Mouse (Mus musculus) hindbrain, embryonic 16.5 days (tissue): ENCODE results near the gene Rfng. TPM values are rescaled to one million over a fixed set of nuclear protein-coding genes. Genes with fewer than 3 reads are reported as not detected.
A peak's percentile ranks its signal among the peaks of the same experiment; 100 is the strongest.
"Not testable (repeated sequence)": the region's sequence is repeated elsewhere in the genome, so short reads cannot be mapped to it uniquely, and the experiment has no call there.

Experiments used
- ATAC-seq: fragments of 200-750 bp; cut with Nextera tagmentation; 2 replicates; pipeline ENCODE4 v1.8.0; 2017; ENCODE audit warnings: moderate TSS enrichment, moderate library complexity
- H3K27ac ChIP-seq: fragments of 300-500 bp; sonication (generic); 2 replicates; pipeline ENCODE4 v1.5.1; 2014; ENCODE audit warnings: low read depth, mild to moderate bottlenecking, control low read depth, low read length, moderate library complexity
- H3K27me3 ChIP-seq: fragments of 300-500 bp; sonication (generic); replicated peaks from 2 replicates; pipeline ENCODE4 v1.6.1; 2014; ENCODE audit warnings: low read length; ENCODE audit not compliant: control insufficient read depth, insufficient read depth
- H3K36me3 ChIP-seq: fragments of 300-500 bp; sonication (generic); 2 replicates; pipeline ENCODE4 v1.6.1; 2014; ENCODE audit warnings: mild to moderate bottlenecking, low read length, moderate library complexity, mixed read lengths; ENCODE audit not compliant: control insufficient read depth, insufficient read depth
- H3K4me1 ChIP-seq: fragments of 300-500 bp; sonication (generic); 2 replicates; pipeline ENCODE4 v1.6.1; 2014; ENCODE audit warnings: low read depth, low read length; ENCODE audit not compliant: control insufficient read depth, insufficient read depth
- H3K4me2 ChIP-seq: fragments of 300-500 bp; sonication (generic); 2 replicates; pipeline ENCODE4 v1.6.1; 2014; ENCODE audit warnings: mild to moderate bottlenecking, low read length, control low read depth, moderate library complexity
- H3K4me3 ChIP-seq: fragments of 300-500 bp; sonication (generic); 2 replicates; pipeline ENCODE4 v1.5.1; 2014; ENCODE audit warnings: mild to moderate bottlenecking, low read length, control low read depth, moderate library complexity
- H3K9ac ChIP-seq: fragments of 300-500 bp; sonication (generic); 2 replicates; pipeline ENCODE4 v1.6.1; 2014; ENCODE audit warnings: low read depth, mild to moderate bottlenecking, control low read depth, low read length, moderate library complexity
- H3K9me3 ChIP-seq: fragments of 300-500 bp; sonication (generic); 2 replicates; pipeline ENCODE4 v1.6.1; 2014; ENCODE audit warnings: mild to moderate bottlenecking, low read length, moderate library complexity; ENCODE audit not compliant: control insufficient read depth
- WGBS: fragments of 180-500 bp; shearing (Covaris S2); extraction: QIAGEN DNeasy Blood & Tissue Kit; methylation state at CpG from one replicate; pipeline ENCODE4 v1.1.7; 2014; 5-methylcytosine and 5-hydroxymethylcytosine counted together
- polyA plus RNA-seq: library from polyadenylated mRNA; unstranded; fragments of >200 nt; fragmentation: Nextera tagmentation; extraction: Ambion mirVana; gene quantifications from 2 replicates; pipeline ENCODE4 v1.2.1, GENCODE M21; 2015

Rfng gene
- polyA plus RNA-seq, 1 experiment from 2014 or later: 134 TPM

GRCm38 (mm10) chr11:120798244-120798643, 14.2 kb upstream of the Rfng start:
- Histone ChIP-seq H3K9me3 (no peaks in the 10 kb centered on the region), H3K27ac (no peak overlapping the region), H3K9ac (no peak overlapping the region), H3K36me3 (no peaks in the 10 kb centered on the region), H3K4me3 (no peak overlapping the region), H3K27me3 (no peaks in the 10 kb centered on the region), H3K4me2 (no peak overlapping the region), H3K4me1 (peaks cover 13% of the 10 kb centered on the region)
- WGBS: 84% methylated on average over 3 of the region's 3 CpGs
- no peak for ATAC-seq

GRCm38 (mm10) chr11:120796614-120796946, 12.6 kb upstream of the Rfng start:
- no peaks in the 10 kb centered on the region for H3K27me3 ChIP-seq
- H3K4me2 ChIP-seq: peak overlapping the region; percentile 51
- peak overlapping the region; percentile 99 for H3K4me3 ChIP-seq
- peaks cover 13% of the 10 kb centered on the region for H3K4me1 ChIP-seq
- ATAC-seq: no peak
- H3K9ac ChIP-seq: peak overlapping the region; percentile 63
- H3K27ac ChIP-seq: peak overlapping the region; percentile 87
- 27% methylated on average over 8 of the region's 8 CpGs for whole genome bisulfite sequencing
- no peaks in the 10 kb centered on the region for H3K9me3 ChIP-seq
- H3K36me3 ChIP-seq: peaks cover 16% of the 10 kb centered on the region

- peaks cover 19% of the 10 kb centered on the region for H3K36me3 ChIP-seq
- peak within 1 kb of the TSS; percentile 99 for H3K4me3 ChIP-seq
- 3% methylated on average over 59 of the region's 59 CpGs for WGBS
- peaks cover 13% of the 10 kb centered on the region for H3K4me1 ChIP-seq
- H3K4me2 ChIP-seq: peak within 1 kb of the TSS; percentile 98
- H3K27me3 ChIP-seq: no peaks in the 10 kb centered on the region
- no peaks in the 10 kb centered on the region for H3K9me3 ChIP-seq
- peak within 1 kb of the TSS; percentile 87 for H3K27ac ChIP-seq
- ATAC-seq: peak; percentile 95
- H3K9ac ChIP-seq: peak within 1 kb of the TSS; percentile 94
Observed at GRCm38 (mm10) chr11:120795756-120796613, 12.0 kb upstream of the Rfng start, which contains the start of gene Dus1l. TSS of gene Dus1l (minus strand) at chr11:120796403.

GRCm38 (mm10) chr11:120792652-120793051, 8.6 kb upstream of the Rfng start:
- ATAC-seq: no peak
- Histone ChIP-seq H3K36me3 (peaks cover 36% of the 10 kb centered on the region), H3K27ac (no peak overlapping the region), H3K9me3 (no peaks in the 10 kb centered on the region), H3K4me1 (peaks cover 13% of the 10 kb centered on the region), H3K9ac (no peak overlapping the region), H3K4me3 (no peak overlapping the region), H3K27me3 (no peaks in the 10 kb centered on the region), H3K4me2 (no peak overlapping the region)
- 93% methylated on average over 9 of the region's 9 CpGs for WGBS

GRCm38 (mm10) chr11:120789810-120790209, 5.8 kb upstream of the Rfng start:
- ATAC-seq: no peak
- peaks cover 11% of the 10 kb centered on the region for H3K4me1 ChIP-seq
- H3K27ac ChIP-seq: no peak overlapping the region
- H3K4me3 ChIP-seq: no peak overlapping the region
- H3K4me2 ChIP-seq: no peak overlapping the region
- WGBS: 91% methylated on average over 3 of the region's 3 CpGs
- no peaks in the 10 kb centered on the region for H3K27me3 ChIP-seq
- peaks cover 44% of the 10 kb centered on the region for H3K36me3 ChIP-seq
- no peaks in the 10 kb centered on the region for H3K9me3 ChIP-seq
- H3K9ac ChIP-seq: no peak overlapping the region

GRCm38 (mm10) chr11:120789355-120789754, 5.3 kb upstream of the Rfng start:
- Histone ChIP-seq H3K36me3 (peaks cover 44% of the 10 kb centered on the region), H3K4me1 (peaks cover 9% of the 10 kb centered on the region), H3K4me2 (no peak overlapping the region), H3K27me3 (no peaks in the 10 kb centered on the region), H3K27ac (no peak overlapping the region), H3K4me3 (no peak overlapping the region), H3K9ac (no peak overlapping the region), H3K9me3 (no peaks in the 10 kb centered on the region)
- WGBS: 79% methylated on average over 4 of the region's 4 CpGs
- ATAC-seq: no peak

GRCm38 (mm10) chr11:120788460-120788859, 4.5 kb upstream of the Rfng start:
- H3K27me3 ChIP-seq, H3K4me2 ChIP-seq, H3K4me1 ChIP-seq, H3K27ac ChIP-seq, H3K9me3 ChIP-seq, H3K9ac ChIP-seq, ATAC-seq, H3K4me3 ChIP-seq: not testable (repeated sequence)
- WGBS: 96% methylated on average over 9 of the region's 10 CpGs
- peaks cover 44% of the 10 kb centered on the region for H3K36me3 ChIP-seq

GRCm38 (mm10) chr11:120785145-120785544, 1.1 kb upstream of the Rfng start:
- 44% methylated on average over 9 of the region's 9 CpGs for WGBS
- peak overlapping the region; percentile 99 for H3K4me2 ChIP-seq
- ATAC-seq: no peak
- peak overlapping the region; percentile 93 for H3K9ac ChIP-seq
- H3K36me3 ChIP-seq: peaks cover 33% of the 10 kb centered on the region
- H3K4me3 ChIP-seq: peak overlapping the region; percentile 99
- no peaks in the 10 kb centered on the region for H3K27me3 ChIP-seq
- H3K9me3 ChIP-seq: no peaks in the 10 kb centered on the region
- H3K4me1 ChIP-seq: peaks cover 18% of the 10 kb centered on the region
- H3K27ac ChIP-seq: no peak overlapping the region

- WGBS: 2% methylated on average over 42 of the region's 42 CpGs
- Histone ChIP-seq H3K9me3 (no peaks in the 10 kb centered on the region), H3K27ac (peak overlapping the region; percentile 86), H3K4me1 (peaks cover 18% of the 10 kb centered on the region), H3K27me3 (no peaks in the 10 kb centered on the region), H3K36me3 (peaks cover 27% of the 10 kb centered on the region), H3K9ac (peak overlapping the region; percentile 93), H3K4me2 (peak overlapping the region; percentile 63), H3K4me3 (peak overlapping the region; percentile 99)
- ATAC-seq: peak; percentile 29
Observed at GRCm38 (mm10) chr11:120783426-120784063, 462 bp downstream of the Rfng start.
